Mouse (Mus musculus): Measurements from ENCODE around the gene Pgrmc2.

GRCm38 (mm10) chr3:41043756-41044354 is 39.0 kb downstream of the Pgrmc2 start:
- TF ChIP-seq CTCF (IDR thresholded peaks at IDR 0.05; ENCODE audit: low read depth): no peak
- TF ChIP-seq EP300 (optimal IDR thresholded peaks at IDR 0.05): no peak

Measured in stomach, postnatal 0 days (tissue).